Mouse (Mus musculus) brain, embryonic 18.5 days (tissue): Measurements from ENCODE around the gene Prrx1.

Experiments used
- DNase-seq: peaks from one replicate; pipeline ENCODE4 v3.0.0-alpha.2; 2012; ENCODE audit warnings: low read depth, low spot score

The Prrx1 gene

GRCm38 (mm10) chr1:163311861-163312811 is 1.4 kb downstream of the Prrx1 start:
- DNase-seq = no peak

- DNase-seq = no peak
These were observed 2.3 kb downstream of the Prrx1 start for GRCm38 (mm10) chr1:163311006-163311836.

- no peak for DNase-seq
These were observed 3.3 kb downstream of the Prrx1 start for GRCm38 (mm10) chr1:163310023-163310754.

- DNase-seq = no peak
These were observed 4.0 kb downstream of the Prrx1 start for GRCm38 (mm10) chr1:163309466-163309865.

GRCm38 (mm10) chr1:163308631-163309030 is 4.9 kb downstream of the Prrx1 start:
- no peak for DNase-seq

- no peak for DNase-seq
These were observed 5.8 kb downstream of the Prrx1 start for GRCm38 (mm10) chr1:163307706-163308105.

- no peak for DNase-seq
These were observed 7.6 kb downstream of the Prrx1 start for GRCm38 (mm10) chr1:163305956-163306355.

GRCm38 (mm10) chr1:163304837-163305236 is 8.7 kb downstream of the Prrx1 start:
- no peak for DNase-seq

GRCm38 (mm10) chr1:163302292-163302691 is 11.2 kb downstream of the Prrx1 start:
- DNase-seq = no peak

GRCm38 (mm10) chr1:163293152-163293551 is 20.4 kb downstream of the Prrx1 start:
- no peak for DNase-seq

- no peak for DNase-seq
These were observed 21.6 kb downstream of the Prrx1 start for GRCm38 (mm10) chr1:163291925-163292324.

GRCm38 (mm10) chr1:163289131-163289530 is 24.4 kb downstream of the Prrx1 start:
- DNase-seq = no peak

- DNase-seq = no peak
These were observed 28.0 kb downstream of the Prrx1 start for GRCm38 (mm10) chr1:163285539-163285938.

GRCm38 (mm10) chr1:163285136-163285535 is 28.4 kb downstream of the Prrx1 start:
- DNase-seq = no peak

- no peak for DNase-seq
These were observed 29.4 kb downstream of the Prrx1 start for GRCm38 (mm10) chr1:163283980-163284635.

GRCm38 (mm10) chr1:163281450-163282198 is 31.9 kb downstream of the Prrx1 start:
- DNase-seq = no peak

- no peak for DNase-seq
These were observed 32.7 kb downstream of the Prrx1 start for GRCm38 (mm10) chr1:163280842-163281122.

- DNase-seq = no peak
These were observed 33.2 kb downstream of the Prrx1 start for GRCm38 (mm10) chr1:163280097-163280841.

- no peak for DNase-seq
These were observed 36.4 kb downstream of the Prrx1 start for GRCm38 (mm10) chr1:163277069-163277468.

- DNase-seq = no peak
These were observed 38.6 kb downstream of the Prrx1 start for GRCm38 (mm10) chr1:163274919-163275318.
